Mouse (Mus musculus): Measurements from ENCODE around the gene Klhdc2. TPM values are rescaled to one million over a fixed set of nuclear protein-coding genes. Genes with fewer than 3 reads are reported as not detected.

Klhdc2 gene
- polyA plus RNA-seq, 1 experiment from 2014 or later = 242 TPM

- H3K36me3 ChIP-seq (ENCODE audit: control insufficient read depth, insufficient read depth, low read length) = no peaks in the 10 kb centered on the region
- H3K9ac ChIP-seq (ENCODE audit: low read length) = peak overlapping the region; percentile 2; the same call in 1 of the 2 replicates
- H3K27me3 ChIP-seq (ENCODE audit: control insufficient read depth, insufficient read depth, low read length) = no peaks in the 10 kb centered on the region
- H3K9me3 ChIP-seq (ENCODE audit: control insufficient read depth, low read length) = no peaks in the 10 kb centered on the region
- no peak overlapping the region for H3K4me3 ChIP-seq (ENCODE audit: low read depth, low read length)
- H3K4me1 ChIP-seq (replicated peaks; ENCODE audit: control insufficient read depth, insufficient read depth, low read length) = peaks cover 4% of the 10 kb centered on the region; the same call in 1 of the 2 replicates
- DNase-seq (ENCODE audit: low spot score) (no peak), ATAC-seq (replicated peaks; ENCODE audit: low FRiP score) (no peak)
- H3K27ac ChIP-seq (ENCODE audit: low read depth, low read length) = peak overlapping the region; percentile 25; the same call in 1 of the 2 replicates
- no peak overlapping the region for H3K4me2 ChIP-seq (ENCODE audit: low read depth, low read length, severe bottlenecking)
- WGBS = 91% methylated on average over 4 of the region's 4 CpGs
These were observed 830 bp upstream of the Klhdc2 start for GRCm38 (mm10) chr12:69295651-69296050.

GRCm38 (mm10) chr12:69297411-69298150, 1.1 kb downstream of the Klhdc2 start:
- Histone ChIP-seq H3K4me3 (ENCODE audit: low read depth, low read length) (peak overlapping the region; percentile 94), H3K27ac (ENCODE audit: low read depth, low read length) (peak overlapping the region; percentile 90), H3K36me3 (ENCODE audit: control insufficient read depth, insufficient read depth, low read length) (no peaks in the 10 kb centered on the region; the same call in 1 of the 2 replicates), H3K9me3 (ENCODE audit: control insufficient read depth, low read length) (no peaks in the 10 kb centered on the region), H3K4me1 (replicated peaks; ENCODE audit: control insufficient read depth, insufficient read depth, low read length) (peaks cover 4% of the 10 kb centered on the region; the same call in 1 of the 2 replicates), H3K4me2 (ENCODE audit: low read depth, low read length, severe bottlenecking) (peak overlapping the region; percentile 68), H3K9ac (ENCODE audit: low read length) (peak overlapping the region; percentile 98), H3K27me3 (ENCODE audit: control insufficient read depth, insufficient read depth, low read length) (no peaks in the 10 kb centered on the region)
- 21% methylated on average over 20 of the region's 20 CpGs for WGBS
- no peak for DNase-seq (ENCODE audit: low spot score)
- ATAC-seq (replicated peaks; ENCODE audit: low FRiP score) = no peak; the same call in 1 of the 2 replicates

GRCm38 (mm10) chr12:69298281-69298680, 1.8 kb downstream of the Klhdc2 start:
- Histone ChIP-seq H3K36me3 (ENCODE audit: control insufficient read depth, insufficient read depth, low read length) (no peaks in the 10 kb centered on the region; the same call in 1 of the 2 replicates), H3K4me2 (ENCODE audit: low read depth, low read length, severe bottlenecking) (peak overlapping the region; percentile 35), H3K9me3 (ENCODE audit: control insufficient read depth, low read length) (no peaks in the 10 kb centered on the region), H3K27ac (ENCODE audit: low read depth, low read length) (no peak overlapping the region), H3K4me1 (replicated peaks; ENCODE audit: control insufficient read depth, insufficient read depth, low read length) (peaks cover 4% of the 10 kb centered on the region; the same call in 1 of the 2 replicates), H3K27me3 (ENCODE audit: control insufficient read depth, insufficient read depth, low read length) (no peaks in the 10 kb centered on the region), H3K9ac (ENCODE audit: low read length) (no peak overlapping the region; the same call in 1 of the 2 replicates), H3K4me3 (ENCODE audit: low read depth, low read length) (no peak overlapping the region; the same call in 1 of the 2 replicates)
- DNase-seq (ENCODE audit: low spot score) (no peak), ATAC-seq (replicated peaks; ENCODE audit: low FRiP score) (no peak)
- WGBS = 92% methylated on average over 4 of the region's 4 CpGs

GRCm38 (mm10) chr12:69299231-69299630, 2.8 kb downstream of the Klhdc2 start:
- H3K9ac ChIP-seq (ENCODE audit: low read length) = no peak overlapping the region
- 74% methylated on average over 12 of the region's 12 CpGs for WGBS
- H3K36me3 ChIP-seq (ENCODE audit: control insufficient read depth, insufficient read depth, low read length) = peaks cover 3% of the 10 kb centered on the region; the same call in 1 of the 2 replicates
- H3K27me3 ChIP-seq (ENCODE audit: control insufficient read depth, insufficient read depth, low read length) = no peaks in the 10 kb centered on the region
- no peak overlapping the region for H3K4me2 ChIP-seq (ENCODE audit: low read depth, low read length, severe bottlenecking)
- ATAC-seq (replicated peaks; ENCODE audit: low FRiP score) = no peak
- no peak overlapping the region for H3K27ac ChIP-seq (ENCODE audit: low read depth, low read length)
- H3K9me3 ChIP-seq (ENCODE audit: control insufficient read depth, low read length) = no peaks in the 10 kb centered on the region
- H3K4me3 ChIP-seq (ENCODE audit: low read depth, low read length) = no peak overlapping the region
- no peak for DNase-seq (ENCODE audit: low spot score)
- H3K4me1 ChIP-seq (replicated peaks; ENCODE audit: control insufficient read depth, insufficient read depth, low read length) = peaks cover 4% of the 10 kb centered on the region; the same call in 1 of the 2 replicates

GRCm38 (mm10) chr12:69299831-69300230, 3.4 kb downstream of the Klhdc2 start:
- no peak overlapping the region for H3K27ac ChIP-seq (ENCODE audit: low read depth, low read length)
- 94% methylated on average over 3 of the region's 3 CpGs for WGBS

GRCm38 (mm10) chr12:69300391-69300790, 3.9 kb downstream of the Klhdc2 start:
- Histone ChIP-seq H3K4me3 (ENCODE audit: low read depth, low read length) (no peak overlapping the region), H3K9me3 (ENCODE audit: control insufficient read depth, low read length) (no peaks in the 10 kb centered on the region), H3K27ac (ENCODE audit: low read depth, low read length) (no peak overlapping the region), H3K36me3 (ENCODE audit: control insufficient read depth, insufficient read depth, low read length) (peaks cover 8% of the 10 kb centered on the region), H3K27me3 (ENCODE audit: control insufficient read depth, insufficient read depth, low read length) (no peaks in the 10 kb centered on the region), H3K9ac (ENCODE audit: low read length) (no peak overlapping the region), H3K4me1 (replicated peaks; ENCODE audit: control insufficient read depth, insufficient read depth, low read length) (peaks cover 4% of the 10 kb centered on the region; the same call in 1 of the 2 replicates), H3K4me2 (ENCODE audit: low read depth, low read length, severe bottlenecking) (no peak overlapping the region)
- 82% methylated on average over 2 of the region's 2 CpGs for WGBS
- no peak for ATAC-seq (replicated peaks; ENCODE audit: low FRiP score)
- no peak for DNase-seq (ENCODE audit: low spot score)

More at GRCm38 (mm10) chr12:69299831-69300230, 3.4 kb downstream of the Klhdc2 start:
- Histone ChIP-seq H3K9ac (ENCODE audit: low read length) (no peak overlapping the region), H3K9me3 (ENCODE audit: control insufficient read depth, low read length) (no peaks in the 10 kb centered on the region), H3K4me3 (ENCODE audit: low read depth, low read length) (no peak overlapping the region), H3K4me1 (replicated peaks; ENCODE audit: control insufficient read depth, insufficient read depth, low read length) (peaks cover 4% of the 10 kb centered on the region; the same call in 1 of the 2 replicates), H3K36me3 (ENCODE audit: control insufficient read depth, insufficient read depth, low read length) (peaks cover 3% of the 10 kb centered on the region; the same call in 1 of the 2 replicates), H3K4me2 (ENCODE audit: low read depth, low read length, severe bottlenecking) (no peak overlapping the region), H3K27me3 (ENCODE audit: control insufficient read depth, insufficient read depth, low read length) (no peaks in the 10 kb centered on the region)
- DNase-seq (ENCODE audit: low spot score) (no peak), ATAC-seq (replicated peaks; ENCODE audit: low FRiP score) (no peak)

GRCm38 (mm10) chr12:69302171-69302570, 5.7 kb downstream of the Klhdc2 start:
- DNase-seq (ENCODE audit: low spot score) = no peak
- WGBS = 94% methylated on average over 12 of the region's 12 CpGs
- peaks cover 21% of the 10 kb centered on the region for H3K36me3 ChIP-seq (ENCODE audit: control insufficient read depth, insufficient read depth, low read length)

GRCm38 (mm10) chr12:69304051-69304450, 7.6 kb downstream of the Klhdc2 start:
- WGBS = 95% methylated on average over 2 of the region's 2 CpGs

More at GRCm38 (mm10) chr12:69302171-69302570, 5.7 kb downstream of the Klhdc2 start:
- Histone ChIP-seq H3K4me1 (replicated peaks; ENCODE audit: control insufficient read depth, insufficient read depth, low read length) (peaks cover 4% of the 10 kb centered on the region; the same call in 1 of the 2 replicates), H3K27me3 (ENCODE audit: control insufficient read depth, insufficient read depth, low read length) (no peaks in the 10 kb centered on the region), H3K27ac (ENCODE audit: low read depth, low read length) (no peak overlapping the region), H3K9me3 (ENCODE audit: control insufficient read depth, low read length) (no peaks in the 10 kb centered on the region), H3K4me2 (ENCODE audit: low read depth, low read length, severe bottlenecking) (no peak overlapping the region), H3K4me3 (ENCODE audit: low read depth, low read length) (no peak overlapping the region), H3K9ac (ENCODE audit: low read length) (no peak overlapping the region)
- no peak for ATAC-seq (replicated peaks; ENCODE audit: low FRiP score)

More at GRCm38 (mm10) chr12:69304051-69304450, 7.6 kb downstream of the Klhdc2 start:
- Histone ChIP-seq H3K36me3 (ENCODE audit: control insufficient read depth, insufficient read depth, low read length) (peaks cover 37% of the 10 kb centered on the region), H3K4me2 (ENCODE audit: low read depth, low read length, severe bottlenecking) (no peak overlapping the region), H3K4me1 (replicated peaks; ENCODE audit: control insufficient read depth, insufficient read depth, low read length) (no peaks in the 10 kb centered on the region), H3K9me3 (ENCODE audit: control insufficient read depth, low read length) (no peaks in the 10 kb centered on the region), H3K27ac (ENCODE audit: low read depth, low read length) (no peak overlapping the region), H3K4me3 (ENCODE audit: low read depth, low read length) (no peak overlapping the region), H3K9ac (ENCODE audit: low read length) (no peak overlapping the region), H3K27me3 (ENCODE audit: control insufficient read depth, insufficient read depth, low read length) (no peaks in the 10 kb centered on the region)
- no peak for DNase-seq (ENCODE audit: low spot score)
- ATAC-seq (replicated peaks; ENCODE audit: low FRiP score) = no peak

Measured in forebrain, embryonic 11.5 days (tissue).